Mouse (Mus musculus): ENCODE data around the gene Slc25a29.

Slc25a29 gene

DNA sequence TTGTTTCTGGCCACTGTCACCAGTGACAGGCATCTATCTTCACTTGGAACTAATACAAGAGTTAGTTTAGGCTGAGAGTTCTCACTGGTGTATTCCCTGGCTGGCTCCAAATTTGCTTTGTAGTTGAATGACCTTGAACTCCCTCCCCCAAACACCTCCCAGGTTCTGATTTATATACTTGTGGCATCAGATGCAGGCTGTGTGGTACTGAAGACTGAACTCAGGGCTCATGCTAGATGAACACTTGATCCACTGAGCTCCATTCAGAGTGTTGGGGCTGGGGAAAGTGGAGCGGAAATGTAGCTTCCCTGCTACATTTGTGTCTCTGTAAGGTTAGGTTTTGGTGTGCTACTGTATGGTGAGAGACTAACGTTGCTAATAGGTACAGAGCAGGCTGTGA is 31.3 kb downstream of the Slc25a29 start:
- intact Hi-C loops (cut with DNase I): no loop called here

DNA sequence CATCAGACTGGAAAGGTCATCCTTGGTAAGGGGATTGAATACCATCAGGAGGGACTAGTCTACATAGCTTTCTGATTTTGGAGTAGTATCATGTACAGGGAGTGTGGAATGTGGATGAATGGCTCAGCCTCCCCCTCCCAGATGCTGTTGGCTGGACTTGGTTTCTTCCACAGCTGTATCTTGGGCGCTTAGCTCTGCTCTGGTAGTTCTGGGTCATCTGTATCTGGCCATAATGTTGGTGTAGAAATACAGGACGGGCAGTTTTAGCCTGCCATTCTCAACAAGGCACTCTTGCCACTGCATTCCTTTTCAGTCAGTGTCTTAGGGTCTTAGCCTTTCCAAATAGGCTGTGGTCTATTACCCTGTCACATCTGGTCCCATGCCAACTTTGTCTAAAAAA is 34.1 kb downstream of the Slc25a29 start:
- intact Hi-C loops (cut with DNase I): no loop called here

GRCm38 (mm10) chr12:108794979-108795537 is 40.6 kb downstream of the Slc25a29 start:
- intact Hi-C loops (cut with DNase I): loop anchor here (5.0 kb wide), 1 partner anchor 37 kb away; no protein-coding TSS in a partner anchor

DNA sequence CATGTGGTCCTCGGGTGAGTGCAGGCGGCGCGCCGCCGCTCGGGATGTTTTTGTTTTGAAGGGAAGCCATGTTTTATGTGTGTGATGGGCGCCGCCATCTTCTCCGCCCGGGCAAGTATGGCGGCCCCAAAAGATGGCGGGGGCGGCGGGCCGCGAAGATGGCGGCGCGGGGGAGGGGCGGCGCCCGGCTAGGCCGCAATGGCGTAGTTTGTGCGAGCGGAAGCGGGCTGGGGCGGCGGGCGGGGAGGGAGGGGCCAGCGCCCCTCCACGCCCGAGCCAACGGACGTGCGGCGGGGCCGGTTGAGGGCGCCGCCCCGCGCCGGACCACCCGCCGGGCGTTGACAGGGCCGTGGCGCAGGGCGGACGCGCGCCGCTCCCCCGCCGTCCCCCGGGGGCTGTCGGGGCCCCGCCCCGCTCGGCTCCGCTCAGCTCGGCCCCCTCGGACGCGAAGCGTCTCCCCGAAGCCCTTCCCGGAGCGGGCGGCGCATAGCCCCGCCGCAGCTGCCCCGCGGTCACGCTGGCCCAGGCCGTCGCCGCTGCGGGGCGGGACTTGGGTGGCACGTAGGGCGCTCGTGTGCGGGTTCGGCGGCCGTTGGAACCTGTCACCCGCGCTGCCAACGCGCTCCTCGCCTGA is 41.5 kb downstream of the Slc25a29 start:
- intact Hi-C loops (cut with DNase I): loop anchor here (5.0 kb wide), 1 partner anchor 38 kb away; no protein-coding TSS in a partner anchor

- intact Hi-C loops (cut with DNase I): loop anchor here (5.0 kb wide), 1 partner anchor 39 kb away; no protein-coding TSS in a partner anchor
Observed at GRCm38 (mm10) chr12:108793453-108793941, 42.2 kb downstream of the Slc25a29 start.

GRCm38 (mm10) chr12:108792546-108793452 is 42.9 kb downstream of the Slc25a29 start, which contains the start of gene Yy1:
Gene Yy1, plus strand, starts transcription at chr12:108792973.
- intact Hi-C loops (cut with DNase I): loop anchor here (5.0 kb wide), 1 partner anchor 40 kb away; no protein-coding TSS in a partner anchor

DNA sequence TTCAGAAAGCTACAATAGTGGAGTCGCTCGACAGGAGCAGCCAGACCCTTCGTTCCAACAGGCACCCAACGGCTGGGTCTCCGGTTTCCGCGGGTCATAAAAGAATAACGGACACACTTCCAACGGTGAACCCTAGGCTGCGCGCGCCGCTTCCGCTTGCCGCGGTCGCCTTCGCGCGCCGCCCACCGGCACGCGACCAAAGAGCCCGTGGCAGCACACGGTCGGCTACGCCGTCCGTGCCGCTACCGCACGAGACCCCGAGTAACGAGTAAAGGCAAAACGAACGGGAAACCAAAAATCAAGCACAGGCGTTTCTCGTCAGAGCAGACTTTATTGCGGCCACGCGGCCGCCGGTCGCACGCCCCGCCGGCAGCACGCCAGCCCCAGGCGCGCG is 43.5 kb downstream of the Slc25a29 start:
- intact Hi-C loops (cut with DNase I): loop anchor here (5.0 kb wide), 1 partner anchor 40 kb away; no protein-coding TSS in a partner anchor

- intact Hi-C loops (cut with DNase I): no loop called here
Observed at GRCm38 (mm10) chr12:108787329-108787728, 48.4 kb downstream of the Slc25a29 start.

DNA sequence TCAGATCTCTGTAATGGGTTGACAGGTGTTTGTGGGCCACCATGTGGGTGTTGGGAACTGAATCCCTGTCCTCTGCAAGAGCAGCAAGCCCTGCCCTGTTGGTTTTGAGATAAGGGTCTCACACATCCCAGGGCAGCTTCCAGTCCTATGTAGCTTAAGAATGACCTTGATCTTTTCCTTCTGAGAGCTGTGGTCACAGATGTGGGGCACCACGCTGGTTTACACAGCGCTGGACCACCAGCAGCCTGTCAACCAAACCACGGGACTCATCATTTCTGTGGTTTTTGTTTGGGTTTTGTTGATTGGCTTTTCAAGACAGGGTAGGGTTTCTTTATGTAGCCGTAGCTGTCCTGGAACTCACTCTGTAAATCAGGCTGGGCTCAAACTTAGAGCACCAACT is 50.5 kb downstream of the Slc25a29 start:
- intact Hi-C loops (cut with DNase I): no loop called here

DNA sequence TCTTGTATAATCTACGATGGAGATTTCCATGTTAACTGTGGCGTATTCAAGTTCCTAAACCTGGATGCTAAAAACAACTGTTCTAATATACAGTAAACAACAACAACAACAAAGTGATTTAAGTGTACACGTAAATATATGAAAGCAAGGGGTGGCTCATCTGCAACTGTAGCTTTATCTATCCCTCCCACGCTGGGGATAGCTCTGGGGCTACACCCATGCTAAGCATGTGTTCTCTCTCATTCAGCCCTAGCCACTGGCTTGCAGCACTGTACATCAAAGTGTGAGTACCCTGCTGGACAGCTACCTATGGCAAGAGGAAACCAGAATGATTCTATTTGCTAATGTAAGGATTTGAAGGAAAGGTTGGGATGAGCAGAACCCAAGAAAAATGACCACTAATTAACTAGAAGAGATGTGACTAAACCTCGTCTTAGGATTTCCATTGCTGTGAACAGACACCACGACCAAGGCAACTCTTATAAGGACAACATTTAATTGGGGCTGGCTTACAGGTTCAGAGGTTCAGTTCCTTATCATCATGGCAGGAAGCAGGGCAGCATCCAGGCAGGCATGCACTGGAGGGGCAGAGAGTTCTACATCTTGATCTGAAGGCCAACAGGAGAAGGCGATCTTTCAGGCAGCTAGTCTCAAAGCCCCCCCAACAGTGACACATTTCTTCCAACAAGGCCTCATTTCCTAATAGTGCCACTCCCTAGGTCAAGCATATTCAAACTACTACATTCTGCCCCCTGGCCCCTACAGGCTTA is 55.4 kb downstream of the Slc25a29 start:
- intact Hi-C loops (cut with DNase I): no loop called here

Small RNAs within 50 kb of the gene (microRNA-seq; reads per million reads assigned to microRNA genes)
- gene Mir345: 19.2 to 55.5 reads per million in 2 experiments

Data from adrenal gland (tissue).